Mouse (Mus musculus): Measurements from ENCODE around the gene Rtp4. TPM values are rescaled to one million over a fixed set of nuclear protein-coding genes. Genes with fewer than 3 reads are reported as not detected.

The Rtp4 gene
- polyA plus RNA-seq (2016; fragmentation: Nextera tagmentation; extraction: Ambion mirVana), result 1.4 and 1.9 TPM in 2 replicates

- under 1% methylated on average over 12 of the region's 12 CpGs for WGBS
- Histone ChIP-seq H3K9me3 (no peaks in the 10 kb centered on the region), H3K4me1 (peaks cover 50% of the 10 kb centered on the region), H3K36me3 (no peaks in the 10 kb centered on the region), H3K4me3 (peak within 1 kb of the TSS; percentile 54), H3K27me3 (ENCODE audit: insufficient read depth, poor library complexity, severe bottlenecking) (peaks cover 36% of the 10 kb centered on the region), H3K27ac (peak within 1 kb of the TSS; percentile 80)
- DNase-seq (ENCODE audit: low spot score), result no peak
These were observed at the start of gene Rtp4, which contains the start of gene Masp1 for GRCm38 (mm10) chr16:23520235-23520871. Gene Rtp4 (plus strand): TSS chr16:23520291. Gene Masp1 (minus strand): TSS chr16:23520815.

DNA sequence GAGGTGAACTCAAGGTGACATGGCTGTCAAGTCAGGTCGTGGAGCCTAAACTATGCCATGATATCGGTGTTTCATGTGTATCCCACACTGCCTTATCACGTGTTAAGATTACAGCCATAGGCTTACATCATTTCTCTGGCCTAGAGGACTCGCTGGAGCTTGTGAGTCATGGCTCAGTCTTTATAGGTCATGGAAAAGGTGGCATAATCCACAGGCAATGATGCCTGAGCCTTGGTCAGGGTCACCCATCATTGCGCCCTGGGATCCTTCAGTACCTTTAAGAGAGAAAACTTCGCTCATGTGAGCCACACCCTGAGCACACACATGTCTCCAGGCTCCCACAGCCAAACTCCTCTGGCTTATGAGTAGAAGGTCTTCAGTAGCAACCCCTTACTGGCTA lies 48.5 kb upstream of the Rtp4 start:
- Histone ChIP-seq H3K4me3 (no peak overlapping the region), H3K27me3 (ENCODE audit: insufficient read depth, poor library complexity, severe bottlenecking) (no peaks in the 10 kb centered on the region), H3K27ac (no peak overlapping the region), H3K4me1 (0 out of 2 replicates have a peak, but pooled peaks cover 4% of the 10 kb centered on the region), H3K9me3 (no peaks in the 10 kb centered on the region), H3K36me3 (no peaks in the 10 kb centered on the region)
- WGBS, result 77% methylated on average over 6 of the region's 6 CpGs
- DNase-seq (ENCODE audit: low spot score), result no peak

- no peaks in the 10 kb centered on the region for H3K36me3 ChIP-seq
- H3K27me3 ChIP-seq (ENCODE audit: insufficient read depth, poor library complexity, severe bottlenecking), result no peaks in the 10 kb centered on the region
- WGBS, result 70% methylated on average over 3 of the region's 3 CpGs
- H3K4me1 ChIP-seq, result 0 out of 2 replicates have a peak, but pooled peaks cover under 1% of the 10 kb centered on the region
- no peaks in the 10 kb centered on the region for H3K9me3 ChIP-seq
- no peak overlapping the region for H3K4me3 ChIP-seq
- no peak for DNase-seq (ENCODE audit: low spot score)
- no peak overlapping the region for H3K27ac ChIP-seq
These were observed 48.0 kb upstream of the Rtp4 start for GRCm38 (mm10) chr16:23472046-23472445.

DNA sequence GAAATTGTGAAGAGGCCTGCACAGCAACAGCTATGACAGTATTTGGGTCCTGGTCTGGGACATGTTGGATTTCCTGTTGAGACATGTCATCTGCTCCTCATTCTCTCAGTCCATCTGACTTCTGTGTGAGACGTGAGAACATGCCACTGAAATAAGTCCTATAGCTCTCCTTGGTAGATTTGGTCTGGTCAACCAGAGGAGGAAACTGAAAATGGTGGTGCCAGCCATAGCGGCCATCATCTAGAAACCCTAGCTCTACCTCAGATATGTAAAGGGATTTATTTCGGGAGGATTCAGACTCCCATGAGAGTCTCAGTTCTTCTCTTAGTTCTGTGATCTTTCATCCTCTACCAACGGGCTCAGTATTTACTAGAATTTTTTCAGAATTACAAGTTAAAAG lies 44.4 kb upstream of the Rtp4 start:
- WGBS, result 88% methylated on average over 4 of the region's 4 CpGs
- H3K36me3 ChIP-seq, result no peaks in the 10 kb centered on the region
- H3K4me1 ChIP-seq, result no peaks in the 10 kb centered on the region
- no peak overlapping the region for H3K4me3 ChIP-seq
- H3K27me3 ChIP-seq (ENCODE audit: insufficient read depth, poor library complexity, severe bottlenecking), result no peaks in the 10 kb centered on the region
- H3K27ac ChIP-seq, result no peak overlapping the region
- no peak for DNase-seq (ENCODE audit: low spot score)
- no peaks in the 10 kb centered on the region for H3K9me3 ChIP-seq

- H3K9me3 ChIP-seq, result no peaks in the 10 kb centered on the region
- H3K27ac ChIP-seq, result no peak overlapping the region
- H3K36me3 ChIP-seq, result no peaks in the 10 kb centered on the region
- H3K4me3 ChIP-seq, result no peak overlapping the region
- no peaks in the 10 kb centered on the region for H3K27me3 ChIP-seq (ENCODE audit: insufficient read depth, poor library complexity, severe bottlenecking)
- no peak for DNase-seq (ENCODE audit: low spot score)
- H3K4me1 ChIP-seq, result no peaks in the 10 kb centered on the region
These were observed 43.5 kb upstream of the Rtp4 start for GRCm38 (mm10) chr16:23476598-23476997.

DNA sequence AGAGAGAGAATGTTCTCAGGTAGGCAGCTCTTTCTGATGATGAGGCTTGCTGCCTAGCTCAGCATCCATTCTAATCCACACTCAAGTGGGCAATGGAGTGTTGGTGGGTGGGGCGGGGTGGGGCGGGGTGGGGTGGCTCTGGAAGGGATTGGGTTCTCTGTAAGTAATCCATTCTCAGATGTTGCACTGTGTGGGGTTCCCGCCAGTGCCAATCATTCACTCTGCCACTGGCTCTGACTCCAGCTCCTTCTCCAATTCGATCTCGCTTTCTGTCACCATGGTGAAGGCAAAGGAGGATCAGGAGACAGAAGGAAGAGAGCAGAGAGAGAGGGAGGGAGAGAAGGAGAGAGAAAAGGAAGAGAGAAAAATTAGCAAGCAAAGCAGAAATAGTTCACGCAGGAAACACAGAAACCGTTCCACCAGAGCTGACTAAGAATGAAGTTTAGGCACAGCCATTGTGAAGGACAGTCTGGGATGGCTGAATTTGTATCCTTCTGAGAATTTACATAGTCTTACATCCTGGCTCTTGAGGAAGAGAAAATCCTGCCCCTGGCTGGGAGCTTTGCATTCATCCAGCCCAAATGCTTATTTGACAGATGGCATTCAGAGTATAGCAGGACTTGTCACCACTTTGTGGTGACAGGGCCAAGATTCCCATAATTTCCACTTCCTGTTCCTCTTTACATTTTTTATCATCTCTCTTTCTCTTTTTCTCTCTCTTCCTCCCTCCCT lies 40.1 kb upstream of the Rtp4 start:
- H3K36me3 ChIP-seq, result 0 out of 2 replicates have a peak, but pooled peaks cover 4% of the 10 kb centered on the region
- peaks cover 7% of the 10 kb centered on the region; the same call in 1 of the 2 replicates for H3K4me1 ChIP-seq
- no peaks in the 10 kb centered on the region for H3K9me3 ChIP-seq
- no peak overlapping the region for H3K27ac ChIP-seq
- no peak overlapping the region for H3K4me3 ChIP-seq
- H3K27me3 ChIP-seq (ENCODE audit: insufficient read depth, poor library complexity, severe bottlenecking), result peaks cover 23% of the 10 kb centered on the region
- DNase-seq (ENCODE audit: low spot score), result no peak
- 67% methylated on average over 7 of the region's 7 CpGs for WGBS

DNA sequence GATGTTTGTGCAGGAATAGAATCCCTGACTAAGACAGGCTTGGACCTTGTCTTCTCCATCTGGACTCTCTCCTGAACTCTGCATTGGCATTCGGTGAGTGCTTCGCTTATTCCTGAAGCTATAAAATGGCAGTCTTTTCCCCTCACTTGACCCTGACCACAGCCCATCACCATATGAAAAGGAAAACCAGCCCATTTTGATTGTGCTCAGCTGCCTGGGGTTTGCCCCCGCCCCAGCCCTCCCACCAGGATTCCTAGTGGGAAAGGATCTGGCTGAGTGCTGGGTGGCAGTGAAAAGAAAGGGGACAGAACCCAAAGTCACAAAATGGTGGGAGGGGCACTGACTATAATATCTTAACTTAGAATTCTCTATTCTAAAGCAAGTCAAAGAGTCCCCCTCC lies 37.9 kb upstream of the Rtp4 start:
- Histone ChIP-seq H3K4me1 (peaks cover 7% of the 10 kb centered on the region; the same call in 1 of the 2 replicates), H3K36me3 (0 out of 2 replicates have a peak, but pooled peaks cover 7% of the 10 kb centered on the region), H3K4me3 (no peak overlapping the region), H3K27ac (no peak overlapping the region), H3K27me3 (ENCODE audit: insufficient read depth, poor library complexity, severe bottlenecking) (peaks cover 30% of the 10 kb centered on the region), H3K9me3 (no peaks in the 10 kb centered on the region)
- WGBS, result 82% methylated on average over 3 of the region's 3 CpGs
- DNase-seq (ENCODE audit: low spot score), result no peak

DNA sequence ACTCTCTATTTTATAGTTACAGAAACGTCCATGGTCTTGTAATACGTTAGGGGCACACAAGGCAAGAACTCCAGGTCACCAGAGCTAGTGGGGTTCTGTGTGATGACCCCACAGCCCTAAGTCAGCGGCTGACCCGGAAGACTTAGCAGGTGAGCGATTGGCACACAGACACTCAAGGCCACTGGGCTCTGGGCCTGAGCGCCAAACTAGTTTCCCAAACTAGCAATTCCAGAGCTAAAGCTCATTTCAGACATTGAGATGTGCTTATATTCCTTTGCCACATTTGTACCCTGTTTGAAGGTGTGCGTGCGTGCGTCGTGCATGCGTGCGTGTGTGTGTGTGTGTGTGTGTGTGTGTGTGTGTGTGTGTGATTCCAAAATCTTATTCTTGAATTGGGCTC lies 37.2 kb upstream of the Rtp4 start:
- H3K9me3 ChIP-seq, result no peaks in the 10 kb centered on the region
- no peak overlapping the region for H3K4me3 ChIP-seq
- peaks cover 37% of the 10 kb centered on the region for H3K27me3 ChIP-seq (ENCODE audit: insufficient read depth, poor library complexity, severe bottlenecking)
- H3K4me1 ChIP-seq, result peaks cover 7% of the 10 kb centered on the region; the same call in 1 of the 2 replicates
- H3K36me3 ChIP-seq, result 0 out of 2 replicates have a peak, but pooled peaks cover 7% of the 10 kb centered on the region
- WGBS, result 93% methylated on average over 12 of the region's 12 CpGs
- H3K27ac ChIP-seq, result no peak overlapping the region
- DNase-seq (ENCODE audit: low spot score), result no peak

- Histone ChIP-seq H3K27ac (no peak overlapping the region), H3K9me3 (no peaks in the 10 kb centered on the region), H3K4me3 (no peak overlapping the region), H3K4me1 (peaks cover 7% of the 10 kb centered on the region; the same call in 1 of the 2 replicates), H3K36me3 (0 out of 2 replicates have a peak, but pooled peaks cover 7% of the 10 kb centered on the region), H3K27me3 (ENCODE audit: insufficient read depth, poor library complexity, severe bottlenecking) (peaks cover 41% of the 10 kb centered on the region)
- 68% methylated on average over 10 of the region's 10 CpGs for WGBS
- DNase-seq (ENCODE audit: low spot score), result no peak
These were observed 36.8 kb upstream of the Rtp4 start for GRCm38 (mm10) chr16:23483292-23483691.

- peaks cover 58% of the 10 kb centered on the region for H3K27me3 ChIP-seq (ENCODE audit: insufficient read depth, poor library complexity, severe bottlenecking)
- H3K27ac ChIP-seq, result no peak overlapping the region
- no peaks in the 10 kb centered on the region for H3K9me3 ChIP-seq
- no peak for DNase-seq (ENCODE audit: low spot score)
- peaks cover 4% of the 10 kb centered on the region; the same call in 1 of the 2 replicates for H3K36me3 ChIP-seq
- no peak overlapping the region for H3K4me3 ChIP-seq
- H3K4me1 ChIP-seq, result peaks cover 20% of the 10 kb centered on the region
- 74% methylated on average over 4 of the region's 4 CpGs for WGBS
These were observed 27.3 kb upstream of the Rtp4 start for GRCm38 (mm10) chr16:23492783-23493182.

DNA sequence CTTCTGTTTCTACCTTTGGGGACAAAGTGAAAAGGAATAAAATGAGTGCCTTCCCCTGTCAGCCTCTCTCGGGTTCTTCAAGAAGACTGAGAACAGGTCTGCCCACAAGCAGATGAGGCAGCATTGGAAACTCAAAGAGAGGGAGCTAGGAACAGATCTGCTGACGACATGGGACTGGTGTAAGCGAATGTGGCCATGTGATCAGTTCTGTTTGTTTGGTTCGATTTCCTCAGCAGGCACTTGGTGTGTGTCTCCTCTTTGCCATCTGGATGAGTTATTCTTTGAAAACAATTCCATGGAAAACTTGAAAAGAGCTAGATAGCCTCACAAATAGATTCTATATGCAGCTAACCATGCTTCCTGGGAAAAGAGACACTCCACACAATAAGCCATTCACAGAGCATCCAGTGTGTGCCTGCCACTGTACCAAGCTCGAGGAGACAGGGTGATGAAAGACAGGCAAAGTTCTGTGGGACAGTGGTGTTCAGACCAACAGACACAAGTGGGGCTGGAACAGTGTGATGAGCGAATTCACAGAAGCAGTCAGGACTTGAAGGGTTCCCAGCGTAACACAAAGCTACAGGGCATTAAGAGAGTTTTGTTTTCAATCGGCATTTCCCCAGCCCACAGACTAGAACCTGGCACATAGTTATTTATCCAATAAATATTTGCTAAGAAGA lies 23.7 kb upstream of the Rtp4 start:
- DNase-seq (ENCODE audit: low spot score), result no peak
- Histone ChIP-seq H3K4me1 (peaks cover 55% of the 10 kb centered on the region), H3K36me3 (peaks cover 4% of the 10 kb centered on the region; the same call in 1 of the 2 replicates), H3K27ac (peak overlapping the region; percentile 52), H3K9me3 (no peaks in the 10 kb centered on the region), H3K27me3 (ENCODE audit: insufficient read depth, poor library complexity, severe bottlenecking) (peaks cover 42% of the 10 kb centered on the region), H3K4me3 (no peak overlapping the region)
- 45% methylated on average over 8 of the region's 8 CpGs for WGBS

DNA sequence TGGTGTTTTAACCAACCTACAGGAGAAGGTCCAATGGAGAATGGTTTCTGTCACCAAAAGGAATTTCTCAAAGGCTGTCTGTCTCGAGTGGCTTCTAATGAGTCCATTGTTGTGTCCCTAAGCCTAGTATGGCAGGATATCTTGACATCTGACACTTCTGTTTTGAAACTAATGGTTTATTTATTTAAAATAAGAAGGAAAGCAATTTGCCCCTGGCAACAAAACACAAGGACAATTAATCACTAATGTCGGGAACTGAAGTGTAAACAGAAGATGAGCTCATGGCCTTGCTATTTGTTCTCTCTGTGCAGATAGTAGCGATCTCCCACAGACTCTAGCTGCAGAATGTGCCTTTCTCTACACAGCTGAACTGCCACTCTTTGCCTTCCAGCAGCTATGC lies 22.7 kb upstream of the Rtp4 start:
- no peak for DNase-seq (ENCODE audit: low spot score)
- no peaks in the 10 kb centered on the region for H3K9me3 ChIP-seq
- H3K4me1 ChIP-seq, result peaks cover 61% of the 10 kb centered on the region
- no peak overlapping the region for H3K4me3 ChIP-seq
- H3K27ac ChIP-seq, result 0 out of 2 replicates have a peak overlapping the region, but pooled peaks have one; percentile 52
- H3K36me3 ChIP-seq, result peaks cover 4% of the 10 kb centered on the region; the same call in 1 of the 2 replicates
- peaks cover 31% of the 10 kb centered on the region for H3K27me3 ChIP-seq (ENCODE audit: insufficient read depth, poor library complexity, severe bottlenecking)
- 9% methylated on average over 3 of the region's 3 CpGs for WGBS

Measured in heart, embryonic 10.5 days (tissue).